Mouse (Mus musculus) neutrophil, adult 5-6 weeks (primary cell): ENCODE results near the gene A030014E15Rik. TPM values are rescaled to one million over a fixed set of nuclear protein-coding genes. Genes with fewer than 3 reads are reported as not detected.
"Not testable (repeated sequence)": the region's sequence is repeated elsewhere in the genome, so short reads cannot be mapped to it uniquely, and the experiment has no call there.

Experiments
- ATAC-seq: fragments of 151-379, 151-347 bp; 2 replicates; pipeline ENCODE4 v1.8.0; 2017; ENCODE audit warnings: mild to moderate bottlenecking, moderate TSS enrichment; ENCODE audit not compliant: insufficient number of reproducible peaks, poor library complexity, low FRiP score, severe bottlenecking; ENCODE audit errors: extremely low read depth
- total RNA-seq: library from RNA; stranded (forward); fragments of 200-1000 nt; gene quantifications from 2 replicates; pipeline ENCODE4 v1.2.3, GENCODE M21; 2017

A030014E15Rik gene
- total RNA-seq = not detected in 2 replicates

GRCm38 (mm10) chr1:82924650-82925049 lies at the start of gene A030014E15Rik:
Gene A030014E15Rik, plus strand, starts transcription at chr1:82924917.
- no peak for ATAC-seq

GRCm38 (mm10) chr1:82879172-82879571 lies 45.5 kb upstream of the A030014E15Rik start:
- ATAC-seq = no peak

- ATAC-seq = no peak
These were observed 44.5 kb upstream of the A030014E15Rik start for GRCm38 (mm10) chr1:82880196-82880595.

GRCm38 (mm10) chr1:82893269-82893668 lies 31.4 kb upstream of the A030014E15Rik start:
- no peak for ATAC-seq

- no peak for ATAC-seq
These were observed 24.1 kb upstream of the A030014E15Rik start for GRCm38 (mm10) chr1:82900567-82900966.

GRCm38 (mm10) chr1:82901201-82901600 lies 23.5 kb upstream of the A030014E15Rik start:
- ATAC-seq = no peak

GRCm38 (mm10) chr1:82905886-82906285 lies 18.8 kb upstream of the A030014E15Rik start:
- ATAC-seq = no peak

GRCm38 (mm10) chr1:82913025-82913424 lies 11.7 kb upstream of the A030014E15Rik start, which contains the start of gene A030005L19Rik:
Gene A030005L19Rik, plus strand, starts transcription at chr1:82913325.
- no peak for ATAC-seq

GRCm38 (mm10) chr1:82913434-82913833 lies 11.3 kb upstream of the A030014E15Rik start:
- ATAC-seq = not testable (repeated sequence)

- ATAC-seq = not testable (repeated sequence)
These were observed 5.8 kb downstream of the A030014E15Rik start for GRCm38 (mm10) chr1:82930558-82930957.

GRCm38 (mm10) chr1:82931326-82931725 lies 6.6 kb downstream of the A030014E15Rik start, which contains the start of gene Gm6217:
Gene Gm6217, minus strand, starts transcription at chr1:82931399.
- not testable (repeated sequence) for ATAC-seq

- no peak for ATAC-seq
These were observed 13.9 kb downstream of the A030014E15Rik start for GRCm38 (mm10) chr1:82938666-82939065.

- ATAC-seq = not testable (repeated sequence)
These were observed 17.8 kb downstream of the A030014E15Rik start for GRCm38 (mm10) chr1:82942505-82942904.

- not testable (repeated sequence) for ATAC-seq
These were observed 18.6 kb downstream of the A030014E15Rik start, which contains the start of gene A030003K21Rik for GRCm38 (mm10) chr1:82943295-82943694. Gene A030003K21Rik, minus strand, starts transcription at chr1:82943388.

GRCm38 (mm10) chr1:82946029-82946428 lies 21.3 kb downstream of the A030014E15Rik start:
- not testable (repeated sequence) for ATAC-seq

- ATAC-seq = no peak
These were observed 23.9 kb downstream of the A030014E15Rik start for GRCm38 (mm10) chr1:82948601-82949000.

GRCm38 (mm10) chr1:82955913-82956312 lies 31.2 kb downstream of the A030014E15Rik start, which contains the start of gene Gm7544:
Gene Gm7544, minus strand, starts transcription at chr1:82956013.
- not testable (repeated sequence) for ATAC-seq

- ATAC-seq = no peak
These were observed 35.2 kb downstream of the A030014E15Rik start, which contains the start of gene Gm47955 for GRCm38 (mm10) chr1:82959870-82960385. Gene Gm47955, plus strand, starts transcription at chr1:82960286.

GRCm38 (mm10) chr1:82966413-82966812 lies 41.7 kb downstream of the A030014E15Rik start:
- ATAC-seq = no peak

GRCm38 (mm10) chr1:82972046-82972445 lies 47.3 kb downstream of the A030014E15Rik start:
- no peak for ATAC-seq

GRCm38 (mm10) chr1:82973244-82973643 lies 48.5 kb downstream of the A030014E15Rik start:
- ATAC-seq = no peak
